Mouse (Mus musculus) yolk sac, embryonic 10.5 days (tissue): ENCODE measurements around the gene Cfap44.

Source experiments
- DNase-seq: peaks from one replicate; pipeline ENCODE4 v3.0.0-alpha.2; 2017; ENCODE audit warnings: low spot score

The Cfap44 gene

GRCm38 (mm10) chr16:44494441-44495108 is 100.0 kb downstream of the Cfap44 start:
- DNase-seq, result no peak

GRCm38 (mm10) chr16:44496971-44497464 is 102.4 kb downstream of the Cfap44 start:
- DNase-seq, result no peak

GRCm38 (mm10) chr16:44498447-44498846 is 103.9 kb downstream of the Cfap44 start:
- no peak for DNase-seq

- no peak for DNase-seq
These were observed 107.2 kb downstream of the Cfap44 start for GRCm38 (mm10) chr16:44501783-44502182.

- DNase-seq, result no peak
These were observed 107.7 kb downstream of the Cfap44 start for GRCm38 (mm10) chr16:44502325-44502724.

GRCm38 (mm10) chr16:44502895-44503575 is 108.4 kb downstream of the Cfap44 start:
- DNase-seq, result no peak

GRCm38 (mm10) chr16:44505243-44505642 is 110.6 kb downstream of the Cfap44 start:
- no peak for DNase-seq

- DNase-seq, result no peak
These were observed 112.7 kb downstream of the Cfap44 start for GRCm38 (mm10) chr16:44507027-44507929.

- DNase-seq, result no peak
These were observed 113.4 kb downstream of the Cfap44 start for GRCm38 (mm10) chr16:44508025-44508424.

- no peak for DNase-seq
These were observed 114.2 kb downstream of the Cfap44 start for GRCm38 (mm10) chr16:44508772-44509171.

- DNase-seq, result no peak
These were observed 115.1 kb downstream of the Cfap44 start for GRCm38 (mm10) chr16:44509458-44510344.

GRCm38 (mm10) chr16:44510521-44511213 is 116.1 kb downstream of the Cfap44 start:
- DNase-seq, result no peak

- no peak for DNase-seq
These were observed 121.9 kb downstream of the Cfap44 start for GRCm38 (mm10) chr16:44516498-44516897.

- no peak for DNase-seq
These were observed 129.0 kb downstream of the Cfap44 start for GRCm38 (mm10) chr16:44523595-44523994.

- no peak for DNase-seq
These were observed 131.4 kb downstream of the Cfap44 start for GRCm38 (mm10) chr16:44526044-44526443.

- DNase-seq, result no peak
These were observed 132.1 kb downstream of the Cfap44 start for GRCm38 (mm10) chr16:44526689-44527088.

GRCm38 (mm10) chr16:44527218-44527905 is 132.8 kb downstream of the Cfap44 start:
- no peak for DNase-seq

GRCm38 (mm10) chr16:44528955-44529354 is 134.4 kb downstream of the Cfap44 start:
- DNase-seq, result no peak

- no peak for DNase-seq
These were observed 135.1 kb downstream of the Cfap44 start for GRCm38 (mm10) chr16:44529691-44530090.

- DNase-seq, result no peak
These were observed 135.6 kb downstream of the Cfap44 start for GRCm38 (mm10) chr16:44530191-44530590.
